Mouse (Mus musculus): ENCODE data around the gene A1cf.

- TF ChIP-seq POLR2A (IDR thresholded peaks at IDR 0.05; ENCODE audit: insufficient read depth, low read length) (no peak), CTCF (IDR thresholded peaks at IDR 0.05; ENCODE audit: low read depth, low read length) (no peak)
Observed at GRCm38 (mm10) chr19:31865451-31865850, 3.1 kb upstream of the A1cf start.

All from ES-Bruce4 (cell line).